Mouse (Mus musculus) liver, embryonic 14.5 days (tissue): Measurements from ENCODE around the gene Csdc2. TPM values are rescaled to one million over a fixed set of nuclear protein-coding genes. Genes with fewer than 3 reads are reported as not detected.

ENCODE experiments used
- ATAC-seq: fragments of 200-750 bp; cut with Nextera tagmentation; 2 replicates; pipeline ENCODE4 v1.8.0; 2017; ENCODE audit warnings: moderate number of reproducible peaks, mild to moderate bottlenecking, moderate library complexity; ENCODE audit not compliant: insufficient read depth
- DNase-seq, 3 experiments: peaks; one replicate each; pipeline ENCODE4 v3.0.0-alpha.2; 2012 to 2013; ENCODE audit warnings: low read depth in 3 of 3, low spot score in 3 of 3
- H3K27ac ChIP-seq: fragments of 300-500 bp; sonication (generic); 2 replicates; pipeline ENCODE4 v1.5.1; 2014; ENCODE audit warnings: moderate library complexity, mild to moderate bottlenecking, control low read depth, inconsistent platforms
- H3K27me3 ChIP-seq: fragments of 300-500 bp; sonication (generic); 2 replicates; pipeline ENCODE4 v1.6.1; 2014; ENCODE audit warnings: mild to moderate bottlenecking, low read length, moderate library complexity; ENCODE audit not compliant: control insufficient read depth, insufficient read depth
- H3K36me3 ChIP-seq: fragments of 300-500 bp; sonication (generic); replicated peaks from 2 replicates; pipeline ENCODE4 v1.6.1; 2014; ENCODE audit warnings: low read depth; ENCODE audit not compliant: control insufficient read depth, insufficient read depth
- H3K4me1 ChIP-seq, 2 experiments: fragments of 200-500 bp in 1 of 2; fragments of 300-500 bp in 1 of 2; sonication (generic) in 1 of 2; replicated peaks; 2 replicates each; pipeline ENCODE4 v1.6.1; 2012 to 2014; ENCODE audit warnings: antibody characterized with exemption in 1 of 2, inconsistent platforms in 1 of 2, low read length in 1 of 2; ENCODE audit not compliant: control insufficient read depth in 2 of 2, insufficient read depth in 2 of 2
- H3K4me2 ChIP-seq: fragments of 300-500 bp; sonication (generic); 2 replicates; pipeline ENCODE4 v1.6.1; 2014; ENCODE audit warnings: low read depth, mild to moderate bottlenecking, control low read depth, moderate library complexity
- H3K4me3 ChIP-seq, 2 experiments: fragments of 200-500 bp in 1 of 2; fragments of 300-500 bp in 1 of 2; sonication (generic) in 1 of 2; 2 replicates each; pipeline ENCODE4 v1.5.1; 2012 to 2014; ENCODE audit warnings: low read depth in 2 of 2, low read length in 2 of 2, mild to moderate bottlenecking in 2 of 2, control low read depth in 1 of 2, inconsistent platforms in 1 of 2, moderate library complexity in 1 of 2; ENCODE audit not compliant: insufficient read depth in 1 of 2
- H3K9ac ChIP-seq: fragments of 300-500 bp; sonication (generic); replicated peaks from 2 replicates; pipeline ENCODE4 v1.6.1; 2014; ENCODE audit warnings: mild to moderate bottlenecking, control low read depth, moderate library complexity
- H3K9me3 ChIP-seq: fragments of 300-500 bp; sonication (generic); 2 replicates; pipeline ENCODE4 v1.6.1; 2016; ENCODE audit warnings: low read length, mixed read lengths; ENCODE audit not compliant: control insufficient read depth
- CTCF ChIP-seq: IDR thresholded peaks from 2 replicates; pipeline ENCODE4 v1.5.1; 2016; ENCODE audit warnings: antibody characterized with exemption, low read depth, control low read depth
- EP300 ChIP-seq: IDR thresholded peaks from 2 replicates; pipeline ENCODE4 v1.6.1; 2016; ENCODE audit warnings: antibody characterized with exemption, low read depth
- WGBS: fragments of 180-500 bp; shearing (Covaris S2); extraction: QIAGEN DNeasy Blood & Tissue Kit; methylation state at CpG from one replicate; pipeline ENCODE4 v1.1.7; 2014; ENCODE audit not compliant: insufficient replicate concordance; 5-methylcytosine and 5-hydroxymethylcytosine counted together
- polyA plus RNA-seq, 2 experiments: library from polyadenylated mRNA; depleted of rRNA in 1 of 2; stranded (reverse) in 1 of 2; unstranded in 1 of 2; fragments of >200 nt; fragmentation: Nextera tagmentation in 1 of 2; extraction: Ambion mirVana in 1 of 2; gene quantifications; 2 replicates each; pipeline versions ENCODE4 v1.2.1 to v1.2.3; 2012 to 2014

Gene Csdc2
- polyA plus RNA-seq (2012; rRNA removed) (0.45 and 0.70 TPM in 2 replicates), polyA plus RNA-seq (2014; fragmentation: Nextera tagmentation; extraction: Ambion mirVana) (0.52 and 0.58 TPM in 2 replicates)

DNA sequence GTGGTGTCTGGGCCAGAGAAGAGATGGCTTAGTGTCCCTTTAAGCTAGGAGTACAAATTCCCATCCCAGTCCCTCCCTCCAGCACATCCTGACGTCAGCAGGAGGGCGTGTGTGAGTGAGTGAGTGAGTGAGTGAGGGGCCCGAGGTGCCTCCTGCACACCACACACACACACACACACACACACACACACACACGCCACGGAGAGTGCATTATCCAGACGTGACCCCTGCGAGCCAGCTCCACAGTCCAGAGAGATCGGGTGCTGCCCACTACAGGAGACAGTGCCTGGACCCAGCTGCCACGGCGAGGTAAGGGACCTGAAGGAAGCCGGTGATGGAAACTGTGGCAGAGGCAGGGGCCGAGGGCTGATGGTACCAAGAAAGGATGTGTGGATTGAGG is at the start of gene Csdc2:
Csdc2 (plus strand) TSS at position 81 of the 400 bp plus-strand sequence.
- H3K27ac ChIP-seq = no peak within 1 kb of the TSS
- no peak for ATAC-seq

DNA sequence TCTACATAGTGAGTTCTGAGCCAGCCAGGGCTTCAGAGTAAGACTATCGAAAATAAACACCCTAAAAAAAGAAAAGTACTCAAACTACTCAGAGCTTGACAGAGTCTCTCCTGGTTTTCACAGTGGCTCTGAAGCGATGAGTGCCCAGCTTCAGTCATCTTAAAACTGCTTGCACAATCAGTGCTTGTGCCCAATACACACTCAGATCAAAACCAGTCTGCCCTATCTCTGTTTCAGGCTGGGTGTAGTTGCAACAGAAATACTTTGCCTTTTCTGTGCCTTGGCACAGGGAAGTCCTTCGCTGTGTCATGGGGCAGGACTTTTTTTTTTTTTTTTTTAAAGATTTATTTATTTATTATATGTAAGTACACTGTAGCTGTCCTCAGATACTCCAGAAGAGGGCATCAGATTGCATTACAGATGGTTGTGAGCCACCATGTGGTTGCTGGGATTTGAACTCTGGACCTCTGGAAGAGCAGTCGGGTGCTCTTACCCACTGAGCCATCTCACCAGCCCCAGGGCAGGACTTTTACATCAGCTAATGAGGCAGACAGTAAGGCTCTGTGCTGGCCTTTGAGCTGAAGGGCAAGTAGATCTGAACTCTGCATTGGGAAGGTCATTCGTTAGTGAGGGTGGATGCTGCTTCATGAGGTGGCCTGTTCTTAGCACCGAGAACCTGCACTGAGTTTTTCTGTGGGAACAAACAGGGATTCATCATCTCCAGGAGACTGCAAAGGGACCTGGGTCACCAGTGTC is 49.6 kb upstream of the Csdc2 start:
- H3K9ac ChIP-seq = no peak overlapping the region
- DNase-seq (no peak), ATAC-seq (no peak)
- peaks cover 8% of the 10 kb centered on the region for H3K36me3 ChIP-seq
- WGBS = 81% methylated on average over 6 of the region's 6 CpGs
- no peak overlapping the region for H3K27ac ChIP-seq
- H3K27me3 ChIP-seq = no peaks in the 10 kb centered on the region
- no peak overlapping the region for H3K4me2 ChIP-seq
- TF ChIP-seq EP300 (no peak), CTCF (no peak)
- H3K4me3 ChIP-seq = no peak overlapping the region
- peaks cover 24% of the 10 kb centered on the region in 2 experiments for H3K4me1 ChIP-seq
- H3K9me3 ChIP-seq = no peaks in the 10 kb centered on the region

More for the DNA sequence above, at the start of gene Csdc2:
- Histone ChIP-seq H3K27me3 (peaks cover 20% of the 10 kb centered on the region), H3K9ac (no peak within 1 kb of the TSS), H3K4me3 (peak within 1 kb of the TSS; percentile 2 to 13; a peak in 3 of 4 replicates), H3K9me3 (no peaks in the 10 kb centered on the region), H3K36me3 (no peaks in the 10 kb centered on the region), H3K4me1 (peaks cover 0 to 11% of the 10 kb centered on the region in 2 experiments; a peak in 3 of 4 replicates), H3K4me2 (peak within 1 kb of the TSS; percentile 31)
- no peak for TF ChIP-seq EP300
- peak; percentile 32; the same call in 1 of the 2 replicates for TF ChIP-seq CTCF
- 9% methylated on average over 12 of the region's 12 CpGs for WGBS
- no peak for DNase-seq

DNA sequence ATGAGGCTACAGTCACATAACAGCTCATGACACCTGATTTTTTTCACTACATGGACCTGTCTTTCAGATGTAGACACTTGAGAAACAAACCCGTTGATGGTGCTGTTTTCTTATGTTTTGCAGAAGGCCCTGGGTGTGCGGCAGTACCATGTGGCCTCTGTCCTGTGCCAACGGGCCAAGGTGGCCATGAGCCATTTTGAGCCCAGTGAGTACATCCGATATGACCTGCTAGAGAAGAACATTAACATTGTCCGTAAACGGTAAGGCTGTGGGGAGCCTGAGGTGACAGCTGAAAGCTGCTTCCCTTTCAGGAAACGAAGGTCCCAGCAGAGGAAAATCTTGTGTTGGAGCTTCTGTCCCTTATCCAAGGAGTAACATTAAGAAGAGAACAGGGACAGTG is 47.4 kb upstream of the Csdc2 start:
- no peak for DNase-seq
- H3K9ac ChIP-seq = no peak overlapping the region
- H3K9me3 ChIP-seq = no peaks in the 10 kb centered on the region
- peaks cover 24 to 29% of the 10 kb centered on the region in 2 experiments for H3K4me1 ChIP-seq
- no peak overlapping the region for H3K4me3 ChIP-seq
- 85% methylated on average over 7 of the region's 7 CpGs for WGBS
- no peaks in the 10 kb centered on the region for H3K27me3 ChIP-seq
- H3K4me2 ChIP-seq = no peak overlapping the region
- H3K27ac ChIP-seq = no peak overlapping the region
- TF ChIP-seq CTCF (no peak), EP300 (no peak)
- ATAC-seq = no peak
- H3K36me3 ChIP-seq = peaks cover 11% of the 10 kb centered on the region

- Histone ChIP-seq H3K4me2 (peak overlapping the region; percentile 35), H3K27me3 (no peaks in the 10 kb centered on the region), H3K9me3 (no peaks in the 10 kb centered on the region), H3K27ac (peak overlapping the region; percentile 89), H3K36me3 (peaks cover 18% of the 10 kb centered on the region), H3K4me1 (peaks cover 24 to 29% of the 10 kb centered on the region in 2 experiments), H3K4me3 (no peak overlapping the region), H3K9ac (peak overlapping the region; percentile 14; the same call in 1 of the 2 replicates)
- DNase-seq (no peak), ATAC-seq (peak; percentile 44)
- TF ChIP-seq EP300 (no peak), CTCF (no peak)
- WGBS = 51% methylated on average over 7 of the region's 7 CpGs
Observed at GRCm38 (mm10) chr15:81891140-81891802, 45.3 kb upstream of the Csdc2 start.
